Mouse (Mus musculus) lung, adult 2 months (tissue): ENCODE measurements around the gene Dnajb8.

Experiments used
- CTCF ChIP-seq: fragments of 200-500 bp; IDR thresholded peaks from 2 replicates; pipeline ENCODE4 v1.5.1; 2011; ENCODE audit warnings: mild to moderate bottlenecking, low read length, control low read depth; ENCODE audit not compliant: insufficient read depth
- POLR2A ChIP-seq: fragments of 200-500 bp; IDR thresholded peaks from 2 replicates; pipeline ENCODE4 v1.6.1; 2011; ENCODE audit warnings: low read depth, mild to moderate bottlenecking, control low read depth, low read length, borderline replicate concordance; ENCODE audit errors: extremely low read depth

DNA sequence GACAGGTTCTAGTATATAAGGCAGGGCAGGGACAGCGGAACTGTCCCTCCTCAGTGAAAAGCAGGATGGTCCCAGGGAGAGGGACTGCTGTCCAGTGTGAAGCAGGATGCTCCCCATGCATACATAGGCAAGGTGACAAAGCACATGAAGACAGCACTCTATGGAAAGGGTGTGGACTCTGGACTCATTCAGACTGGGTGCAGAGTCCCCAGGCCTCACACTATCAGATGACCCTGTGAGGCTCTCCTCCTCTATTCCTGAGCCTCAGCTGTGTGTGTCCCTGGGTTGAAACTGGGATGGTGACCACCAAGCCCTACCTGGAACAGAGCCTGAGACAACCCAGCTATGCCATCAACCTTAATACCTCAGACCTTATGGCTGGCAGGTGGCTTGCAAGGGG lies 29.3 kb downstream of the Dnajb8 start:
- TF ChIP-seq POLR2A: no peak
- no peak for TF ChIP-seq CTCF
